Mouse (Mus musculus) hindbrain, embryonic 15.5 days (tissue): ENCODE results near the gene Pex3. TPM values are rescaled to one million over a fixed set of nuclear protein-coding genes. Genes with fewer than 3 reads are reported as not detected.

Source experiments
- ATAC-seq: fragments of 200-750 bp; cut with Nextera tagmentation; 2 replicates; pipeline ENCODE4 v1.8.0; 2017; ENCODE audit warnings: low read depth, moderate number of reproducible peaks, moderate TSS enrichment; ENCODE audit not compliant: low FRiP score
- H3K27ac ChIP-seq: fragments of 300-500 bp; sonication (generic); replicated peaks from 2 replicates; pipeline ENCODE4 v1.5.1; 2015; ENCODE audit warnings: mild to moderate bottlenecking, inconsistent platforms
- H3K27me3 ChIP-seq: fragments of 300-500 bp; sonication (generic); 2 replicates; pipeline ENCODE4 v1.6.1; 2015; ENCODE audit warnings: control low read depth, inconsistent platforms
- H3K36me3 ChIP-seq: fragments of 300-500 bp; sonication (generic); 2 replicates; pipeline ENCODE4 v1.6.1; 2015; ENCODE audit warnings: control low read depth, inconsistent platforms
- H3K4me1 ChIP-seq: fragments of 300-500 bp; sonication (generic); replicated peaks from 2 replicates; pipeline ENCODE4 v1.6.1; 2015; ENCODE audit warnings: control low read depth, inconsistent platforms
- H3K4me2 ChIP-seq: fragments of 300-500 bp; sonication (generic); 2 replicates; pipeline ENCODE4 v1.6.1; 2015; ENCODE audit warnings: moderate library complexity, mild to moderate bottlenecking, inconsistent platforms
- H3K4me3 ChIP-seq: fragments of 300-500 bp; sonication (generic); 2 replicates; pipeline ENCODE4 v1.5.1; 2015; ENCODE audit warnings: mild to moderate bottlenecking, inconsistent platforms
- H3K9ac ChIP-seq: fragments of 300-500 bp; sonication (generic); 2 replicates; pipeline ENCODE4 v1.6.1; 2015; ENCODE audit warnings: inconsistent platforms
- H3K9me3 ChIP-seq: fragments of 300-500 bp; sonication (generic); 2 replicates; pipeline ENCODE4 v1.6.1; 2016; ENCODE audit warnings: control low read depth, inconsistent platforms
- WGBS: fragments of 180-500 bp; shearing (Covaris S2); methylation state at CpG from one replicate; pipeline ENCODE4 v1.1.7; 2015; 5-methylcytosine and 5-hydroxymethylcytosine counted together
- polyA plus RNA-seq: library from polyadenylated mRNA; unstranded; fragments of >200 nt; fragmentation: Nextera tagmentation; extraction: Ambion mirVana; gene quantifications from 2 replicates; pipeline ENCODE4 v1.2.1, GENCODE M21; 2015

The Pex3 gene
- 26.7 and 27.7 TPM in 2 replicates for polyA plus RNA-seq

- WGBS = under 1% methylated on average over 50 of the region's 51 CpGs
- peak within 1 kb of the TSS; percentile 87 for H3K4me3 ChIP-seq
- H3K9me3 ChIP-seq = no peaks in the 10 kb centered on the region
- H3K9ac ChIP-seq = peak within 1 kb of the TSS; percentile 90
- peaks cover 14% of the 10 kb centered on the region for H3K4me1 ChIP-seq
- H3K27me3 ChIP-seq = no peaks in the 10 kb centered on the region
- ATAC-seq = peak; percentile 97
- no peaks in the 10 kb centered on the region for H3K36me3 ChIP-seq
- peak within 1 kb of the TSS; percentile 81 for H3K27ac ChIP-seq
- H3K4me2 ChIP-seq = peak within 1 kb of the TSS; percentile 89
Measured at GRCm38 (mm10) chr10:13552646-13553497, at the start of gene Pex3, which contains the start of gene Adat2. Gene Pex3 (minus strand): TSS chr10:13553142. Gene Adat2 (plus strand): TSS chr10:13552894.

GRCm38 (mm10) chr10:13600926-13601325, 48.0 kb upstream of the Pex3 start:
- H3K36me3 ChIP-seq = no peaks in the 10 kb centered on the region
- WGBS = 62% methylated on average over 2 of the region's 2 CpGs
- H3K4me2 ChIP-seq = no peak overlapping the region
- ATAC-seq = no peak
- H3K4me1 ChIP-seq = no peaks in the 10 kb centered on the region
- no peaks in the 10 kb centered on the region for H3K27me3 ChIP-seq
- no peak overlapping the region for H3K9ac ChIP-seq
- H3K4me3 ChIP-seq = no peak overlapping the region
- H3K9me3 ChIP-seq = no peaks in the 10 kb centered on the region; the same call in 1 of the 2 replicates
- H3K27ac ChIP-seq = no peak overlapping the region

- Histone ChIP-seq H3K4me3 (no peak overlapping the region), H3K27ac (no peak overlapping the region), H3K9ac (no peak overlapping the region), H3K4me2 (no peak overlapping the region), H3K4me1 (no peaks in the 10 kb centered on the region), H3K9me3 (no peaks in the 10 kb centered on the region; the same call in 1 of the 2 replicates), H3K36me3 (no peaks in the 10 kb centered on the region), H3K27me3 (no peaks in the 10 kb centered on the region)
- WGBS = 72% methylated on average over 8 of the region's 8 CpGs
- ATAC-seq = no peak
Measured at GRCm38 (mm10) chr10:13597491-13597890, 44.5 kb upstream of the Pex3 start.

GRCm38 (mm10) chr10:13596866-13597265, 43.9 kb upstream of the Pex3 start:
- Histone ChIP-seq H3K27ac (no peak overlapping the region), H3K4me3 (no peak overlapping the region), H3K9me3 (no peaks in the 10 kb centered on the region; the same call in 1 of the 2 replicates), H3K9ac (no peak overlapping the region), H3K36me3 (no peaks in the 10 kb centered on the region), H3K27me3 (no peaks in the 10 kb centered on the region), H3K4me1 (no peaks in the 10 kb centered on the region), H3K4me2 (no peak overlapping the region)
- no peak for ATAC-seq
- 71% methylated on average over 9 of the region's 9 CpGs for WGBS

GRCm38 (mm10) chr10:13596073-13596472, 43.1 kb upstream of the Pex3 start:
- H3K27me3 ChIP-seq = no peaks in the 10 kb centered on the region
- no peak overlapping the region for H3K4me3 ChIP-seq
- no peaks in the 10 kb centered on the region for H3K36me3 ChIP-seq
- no peaks in the 10 kb centered on the region; the same call in 1 of the 2 replicates for H3K9me3 ChIP-seq
- H3K4me2 ChIP-seq = no peak overlapping the region
- no peak overlapping the region for H3K9ac ChIP-seq
- ATAC-seq = no peak
- no peaks in the 10 kb centered on the region for H3K4me1 ChIP-seq
- WGBS = 27% methylated on average over 3 of the region's 3 CpGs
- no peak overlapping the region for H3K27ac ChIP-seq

GRCm38 (mm10) chr10:13593529-13593928, 40.6 kb upstream of the Pex3 start:
- Histone ChIP-seq H3K27ac (no peak overlapping the region), H3K27me3 (no peaks in the 10 kb centered on the region), H3K4me1 (no peaks in the 10 kb centered on the region), H3K9me3 (no peaks in the 10 kb centered on the region), H3K4me2 (no peak overlapping the region), H3K4me3 (no peak overlapping the region), H3K9ac (no peak overlapping the region), H3K36me3 (no peaks in the 10 kb centered on the region)
- ATAC-seq = no peak
- 90% methylated on average over 3 of the region's 3 CpGs for whole genome bisulfite sequencing

GRCm38 (mm10) chr10:13592196-13592595, 39.3 kb upstream of the Pex3 start:
- Histone ChIP-seq H3K27ac (no peak overlapping the region), H3K9me3 (no peaks in the 10 kb centered on the region), H3K4me1 (no peaks in the 10 kb centered on the region), H3K4me3 (no peak overlapping the region), H3K4me2 (no peak overlapping the region), H3K36me3 (no peaks in the 10 kb centered on the region), H3K27me3 (no peaks in the 10 kb centered on the region), H3K9ac (no peak overlapping the region)
- WGBS = 87% methylated on average over 10 of the region's 10 CpGs
- ATAC-seq = no peak

- 73% methylated on average over 2 of the region's 2 CpGs for WGBS
- H3K4me2 ChIP-seq = no peak overlapping the region
- H3K36me3 ChIP-seq = no peaks in the 10 kb centered on the region
- no peak for ATAC-seq
- H3K4me3 ChIP-seq = no peak overlapping the region
- no peaks in the 10 kb centered on the region for H3K27me3 ChIP-seq
- H3K27ac ChIP-seq = no peak overlapping the region
- H3K4me1 ChIP-seq = no peaks in the 10 kb centered on the region
- no peaks in the 10 kb centered on the region for H3K9me3 ChIP-seq
- no peak overlapping the region for H3K9ac ChIP-seq
Measured at GRCm38 (mm10) chr10:13587914-13588313, 35.0 kb upstream of the Pex3 start.

GRCm38 (mm10) chr10:13577123-13577522, 24.2 kb upstream of the Pex3 start:
- 88% methylated on average over 7 of the region's 7 CpGs for WGBS
- H3K27me3 ChIP-seq = no peaks in the 10 kb centered on the region
- H3K9me3 ChIP-seq = no peaks in the 10 kb centered on the region
- H3K4me1 ChIP-seq = no peaks in the 10 kb centered on the region
- no peak overlapping the region for H3K27ac ChIP-seq
- H3K36me3 ChIP-seq = no peaks in the 10 kb centered on the region
- ATAC-seq = no peak
- H3K9ac ChIP-seq = no peak overlapping the region
- H3K4me2 ChIP-seq = no peak overlapping the region
- no peak overlapping the region for H3K4me3 ChIP-seq

GRCm38 (mm10) chr10:13572410-13572809, 19.5 kb upstream of the Pex3 start:
- 92% methylated on average over 6 of the region's 6 CpGs for WGBS
- no peak overlapping the region for H3K9ac ChIP-seq

GRCm38 (mm10) chr10:13572003-13572402, 19.1 kb upstream of the Pex3 start:
- WGBS = 50% methylated on average over 10 of the region's 10 CpGs
- ATAC-seq = no peak

More at GRCm38 (mm10) chr10:13572410-13572809, 19.5 kb upstream of the Pex3 start:
- Histone ChIP-seq H3K4me1 (peaks cover 19% of the 10 kb centered on the region; the same call in 1 of the 2 replicates), H3K27ac (no peak overlapping the region), H3K27me3 (no peaks in the 10 kb centered on the region), H3K36me3 (no peaks in the 10 kb centered on the region), H3K9me3 (no peaks in the 10 kb centered on the region), H3K4me3 (no peak overlapping the region), H3K4me2 (no peak overlapping the region)
- no peak for ATAC-seq

GRCm38 (mm10) chr10:13570697-13571538, 18.0 kb upstream of the Pex3 start:
- Histone ChIP-seq H3K27ac (no peak overlapping the region), H3K36me3 (no peaks in the 10 kb centered on the region), H3K9ac (no peak overlapping the region), H3K4me2 (no peak overlapping the region), H3K4me1 (peaks cover 19% of the 10 kb centered on the region; the same call in 1 of the 2 replicates), H3K9me3 (no peaks in the 10 kb centered on the region), H3K27me3 (no peaks in the 10 kb centered on the region), H3K4me3 (no peak overlapping the region)
- ATAC-seq = peak; percentile 60; the same call in 1 of the 2 replicates
- 28% methylated on average over 9 of the region's 9 CpGs for WGBS

More at GRCm38 (mm10) chr10:13572003-13572402, 19.1 kb upstream of the Pex3 start:
- Histone ChIP-seq H3K4me2 (no peak overlapping the region), H3K36me3 (no peaks in the 10 kb centered on the region), H3K4me1 (peaks cover 19% of the 10 kb centered on the region; the same call in 1 of the 2 replicates), H3K27me3 (no peaks in the 10 kb centered on the region), H3K4me3 (no peak overlapping the region), H3K27ac (no peak overlapping the region), H3K9ac (no peak overlapping the region), H3K9me3 (no peaks in the 10 kb centered on the region)
